Mouse (Mus musculus): Measurements from ENCODE around the gene Hist2h3c2.
"Not testable (repeated sequence)": the region's sequence is repeated elsewhere in the genome, so short reads cannot be mapped to it uniquely, and the experiment has no call there.

The Hist2h3c2 gene

GRCm38 (mm10) chr3:96260220-96260619 lies 21.3 kb upstream of the Hist2h3c2 start:
- DNase-seq (ENCODE audit: low spot score): no peak

GRCm38 (mm10) chr3:96257190-96257589 lies 18.3 kb upstream of the Hist2h3c2 start:
- no peak for DNase-seq (ENCODE audit: low spot score)

GRCm38 (mm10) chr3:96255926-96256593 lies 17.1 kb upstream of the Hist2h3c2 start:
- no peak for DNase-seq (ENCODE audit: low spot score)

- peak; percentile 80 for DNase-seq (ENCODE audit: low spot score)
These were observed 15.9 kb upstream of the Hist2h3c2 start for GRCm38 (mm10) chr3:96254683-96255355.

- DNase-seq (ENCODE audit: low spot score): no peak
These were observed 12.9 kb upstream of the Hist2h3c2 start for GRCm38 (mm10) chr3:96251787-96252186.

- DNase-seq (ENCODE audit: low spot score): no peak
These were observed 12.0 kb upstream of the Hist2h3c2 start for GRCm38 (mm10) chr3:96250890-96251289.

- DNase-seq (ENCODE audit: low spot score): no peak
These were observed 10.1 kb upstream of the Hist2h3c2 start for GRCm38 (mm10) chr3:96249034-96249345.

GRCm38 (mm10) chr3:96248141-96249033 lies 9.5 kb upstream of the Hist2h3c2 start:
- DNase-seq (ENCODE audit: low spot score): peak; percentile 44

GRCm38 (mm10) chr3:96247356-96248140 lies 8.6 kb upstream of the Hist2h3c2 start:
- DNase-seq (ENCODE audit: low spot score): peak; percentile 31

GRCm38 (mm10) chr3:96246427-96246856 lies 7.5 kb upstream of the Hist2h3c2 start, which contains the start of gene Hist2h3c1:
Gene Hist2h3c1, plus strand, starts transcription at chr3:96246685.
- not testable (repeated sequence) for DNase-seq (ENCODE audit: low spot score)

GRCm38 (mm10) chr3:96246018-96246417 lies 7.1 kb upstream of the Hist2h3c2 start:
- not testable (repeated sequence) for DNase-seq (ENCODE audit: low spot score)

GRCm38 (mm10) chr3:96245003-96245886 lies 6.3 kb upstream of the Hist2h3c2 start, which contains the start of gene Hist2h2aa1:
Gene Hist2h2aa1, plus strand, starts transcription at chr3:96245497.
- DNase-seq (ENCODE audit: low spot score): peak; percentile 77

- DNase-seq (ENCODE audit: low spot score): no peak
These were observed 5.1 kb upstream of the Hist2h3c2 start for GRCm38 (mm10) chr3:96243921-96244572.

- DNase-seq (ENCODE audit: low spot score): no peak
These were observed 1.9 kb upstream of the Hist2h3c2 start for GRCm38 (mm10) chr3:96240799-96241197.

- DNase-seq (ENCODE audit: low spot score): peak; percentile 78
These were observed 1.2 kb upstream of the Hist2h3c2 start, which contains the start of gene Hist2h2aa2 for GRCm38 (mm10) chr3:96239949-96240798. Gene Hist2h2aa2, minus strand, starts transcription at chr3:96240276.

- DNase-seq (ENCODE audit: low spot score): peak; percentile 72
These were observed 919 bp downstream of the Hist2h3c2 start for GRCm38 (mm10) chr3:96237904-96238511.

GRCm38 (mm10) chr3:96237335-96237903 lies 1.5 kb downstream of the Hist2h3c2 start:
- peak; percentile 60 for DNase-seq (ENCODE audit: low spot score)

GRCm38 (mm10) chr3:96236834-96237334 lies 2.0 kb downstream of the Hist2h3c2 start:
- DNase-seq (ENCODE audit: low spot score): peak; percentile 27
